Mouse (Mus musculus): ENCODE measurements around the gene Cyp2c23.

Gene Cyp2c23

GRCm38 (mm10) chr19:44023066-44023465, 5.9 kb downstream of the Cyp2c23 start:
- peak; percentile 22 to 42 for DNase-seq

- DNase-seq, result no peak
Measured at GRCm38 (mm10) chr19:44021502-44021901, 7.5 kb downstream of the Cyp2c23 start.

GRCm38 (mm10) chr19:44019739-44020138, 9.3 kb downstream of the Cyp2c23 start:
- DNase-seq, result no peak

- no peak for DNase-seq
Measured at GRCm38 (mm10) chr19:44013862-44014261, 15.1 kb downstream of the Cyp2c23 start.

GRCm38 (mm10) chr19:44008784-44009183, 20.2 kb downstream of the Cyp2c23 start:
- no peak for DNase-seq

- DNase-seq, result no peak
Measured at GRCm38 (mm10) chr19:44007186-44007585, 21.8 kb downstream of the Cyp2c23 start.

- no peak for DNase-seq
Measured at GRCm38 (mm10) chr19:44005025-44005424, 24.0 kb downstream of the Cyp2c23 start.

- DNase-seq, result no peak
Measured at GRCm38 (mm10) chr19:44004261-44004660, 24.7 kb downstream of the Cyp2c23 start.

- DNase-seq, result no peak
Measured at GRCm38 (mm10) chr19:44000720-44001119, 28.3 kb downstream of the Cyp2c23 start.

GRCm38 (mm10) chr19:44000061-44000460, 28.9 kb downstream of the Cyp2c23 start:
- DNase-seq, result no peak

- DNase-seq, result no peak
Measured at GRCm38 (mm10) chr19:43998802-43999527, 30.0 kb downstream of the Cyp2c23 start.

GRCm38 (mm10) chr19:43998101-43998500, 30.9 kb downstream of the Cyp2c23 start:
- no peak for DNase-seq

GRCm38 (mm10) chr19:43995427-43995826, 33.6 kb downstream of the Cyp2c23 start:
- DNase-seq, result no peak

GRCm38 (mm10) chr19:43992464-43992863, 36.5 kb downstream of the Cyp2c23 start:
- no peak for DNase-seq

- DNase-seq, result no peak
Measured at GRCm38 (mm10) chr19:43990362-43990761, 38.6 kb downstream of the Cyp2c23 start.

- DNase-seq, result peak; percentile 61 to 77
Measured at GRCm38 (mm10) chr19:43986069-43986794, 42.8 kb downstream of the Cyp2c23 start, which contains the start of gene Cpn1. Cpn1 (minus strand) TSS chr19:43986556.

- no peak for DNase-seq
Measured at GRCm38 (mm10) chr19:43981992-43982391, 47.0 kb downstream of the Cyp2c23 start.

GRCm38 (mm10) chr19:43980711-43981110, 48.3 kb downstream of the Cyp2c23 start:
- no peak for DNase-seq

- DNase-seq, result no peak
Measured at GRCm38 (mm10) chr19:43977799-43978198, 51.2 kb downstream of the Cyp2c23 start.

- DNase-seq, result no peak
Measured at GRCm38 (mm10) chr19:43976661-43977060, 52.3 kb downstream of the Cyp2c23 start.

GRCm38 (mm10) chr19:43974221-43974620, 54.8 kb downstream of the Cyp2c23 start:
- no peak for DNase-seq

GRCm38 (mm10) chr19:43973711-43974110, 55.3 kb downstream of the Cyp2c23 start:
- no peak for DNase-seq

- no peak for DNase-seq
Measured at GRCm38 (mm10) chr19:43972129-43972528, 56.9 kb downstream of the Cyp2c23 start.

GRCm38 (mm10) chr19:43968436-43969026, 60.5 kb downstream of the Cyp2c23 start:
- peak; percentile 31 to 54 for DNase-seq

Measured in kidney, postnatal 4 days (tissue).